Mouse (Mus musculus) MEL (cell line): Measurements from ENCODE around the gene Gmfg. TPM values are rescaled to one million over a fixed set of nuclear protein-coding genes. Genes with fewer than 3 reads are reported as not detected.

Experiments
- DNase-seq: peaks from one replicate; pipeline ENCODE4 v3.0.0; 2011; ENCODE audit warnings: low read depth, low spot score
- H3K27ac ChIP-seq: 2 replicates; pipeline ENCODE4 v1.5.1; 2012; ENCODE audit warnings: low read depth, mild to moderate bottlenecking, control low read depth, low read length, moderate library complexity; ENCODE audit not compliant: control insufficient read depth
- H3K27me3 ChIP-seq, 2 experiments: fragments of 150-350 bp in 1 of 2; sonication (generic) in 1 of 2; 2 replicates each; pipeline ENCODE4 v1.6.1; 2012; ENCODE audit warnings: low read length in 2 of 2, mild to moderate bottlenecking in 2 of 2, improper control_type of control experiment in 1 of 2, moderate library complexity in 1 of 2; ENCODE audit not compliant: insufficient read depth in 2 of 2, control insufficient read depth in 1 of 2
- H3K36me3 ChIP-seq, 2 experiments: 2 replicates each; pipeline ENCODE4 v1.6.1; 2012 to 2014; ENCODE audit warnings: low read length in 2 of 2, improper control_type of control experiment in 1 of 2, inconsistent platforms in 1 of 2, mild to moderate bottlenecking in 1 of 2; ENCODE audit not compliant: insufficient read depth in 2 of 2, control insufficient read depth in 1 of 2
- H3K4me1 ChIP-seq, 2 experiments: fragments of 150-350 bp in 1 of 2; sonication (generic) in 1 of 2; 2 replicates each; pipeline ENCODE4 v1.6.1; 2012; ENCODE audit warnings: low read length in 2 of 2, improper control_type of control experiment in 1 of 2, mild to moderate bottlenecking in 1 of 2; ENCODE audit not compliant: insufficient read depth in 2 of 2, control insufficient read depth in 1 of 2
- H3K4me3 ChIP-seq, 2 experiments: fragments of 150-350 bp in 1 of 2; sonication (generic) in 1 of 2; 2 replicates each; pipeline ENCODE4 v1.5.1; 2012; ENCODE audit warnings: low read depth in 2 of 2, low read length in 2 of 2, mild to moderate bottlenecking in 2 of 2, moderate library complexity in 2 of 2, control low read depth in 1 of 2, improper control_type of control experiment in 1 of 2; ENCODE audit not compliant: control insufficient read depth in 1 of 2, insufficient read depth in 1 of 2
- H3K79me2 ChIP-seq: 2 replicates; pipeline ENCODE4 v1.6.1; 2012; ENCODE audit warnings: mild to moderate bottlenecking, low read length, moderate library complexity; ENCODE audit not compliant: control insufficient read depth, poor library complexity, insufficient read depth
- H3K9ac ChIP-seq: 2 replicates; pipeline ENCODE4 v1.6.1; 2012; ENCODE audit warnings: low read depth, mild to moderate bottlenecking, control low read depth, low read length, moderate library complexity; ENCODE audit not compliant: control insufficient read depth, poor library complexity, severe bottlenecking
- H3K9me3 ChIP-seq: fragments of 150-350 bp; sonication (generic); replicated peaks from 2 replicates; pipeline ENCODE4 v1.6.1; 2012; ENCODE audit warnings: mild to moderate bottlenecking, low read length, improper control_type of control experiment, moderate library complexity; ENCODE audit not compliant: insufficient read depth
- BHLHE40 ChIP-seq: IDR thresholded peaks from 2 replicates; pipeline ENCODE4 v1.6.1; 2012; ENCODE audit warnings: low read depth, mild to moderate bottlenecking, inconsistent platforms, low read length, improper control_type of control experiment, borderline replicate concordance
- CHD2 ChIP-seq: IDR thresholded peaks from 2 replicates; pipeline ENCODE4 v1.6.1; 2011; ENCODE audit warnings: low read length, improper control_type of control experiment
- CTCF ChIP-seq, 3 experiments: IDR thresholded peaks in 2 of 3; conservative IDR thresholded peaks in 1 of 3; 2 replicates each; pipeline ENCODE4 v1.5.1; 2011 to 2012; ENCODE audit warnings: low read length in 3 of 3, low read depth in 2 of 3, mild to moderate bottlenecking in 2 of 3, improper control_type of control experiment in 1 of 3, inconsistent platforms in 1 of 3, mixed read lengths in 1 of 3, moderate library complexity in 1 of 3; ENCODE audit not compliant: control insufficient read depth in 1 of 3, insufficient read depth in 1 of 3, poor library complexity in 1 of 3, severe bottlenecking in 1 of 3
- ELF1 ChIP-seq: IDR thresholded peaks from 2 replicates; pipeline ENCODE4 v1.6.1; 2014; ENCODE audit warnings: low read depth, mild to moderate bottlenecking, inconsistent platforms, low read length, improper control_type of control experiment, moderate library complexity
- GABPA ChIP-seq: IDR thresholded peaks from 2 replicates; pipeline ENCODE4 v1.6.1; 2012; ENCODE audit warnings: low read depth, mild to moderate bottlenecking, inconsistent platforms, low read length, improper control_type of control experiment, moderate library complexity
- JUND ChIP-seq: IDR thresholded peaks from 2 replicates; pipeline ENCODE4 v1.6.1; 2011; ENCODE audit warnings: low read depth, mild to moderate bottlenecking, improper control_type of control experiment, low read length
- KAT2A ChIP-seq: conservative IDR thresholded peaks from 2 replicates; pipeline ENCODE4 v1.6.1; 2012; ENCODE audit warnings: low read depth, low read length, improper control_type of control experiment, inconsistent platforms
- MAX ChIP-seq: IDR thresholded peaks from 2 replicates; pipeline ENCODE4 v1.6.1; 2011; ENCODE audit warnings: low read length, improper control_type of control experiment
- MYB ChIP-seq: IDR thresholded peaks from 2 replicates; pipeline ENCODE4 v1.6.1; 2011; ENCODE audit warnings: mild to moderate bottlenecking, low read depth, low read length, improper control_type of control experiment
- MYC ChIP-seq: IDR thresholded peaks from 2 replicates; pipeline ENCODE4 v1.6.1; 2011; ENCODE audit warnings: low read depth, mild to moderate bottlenecking, low read length, improper control_type of control experiment, moderate library complexity
- NRF1 ChIP-seq: IDR thresholded peaks from 2 replicates; pipeline ENCODE4 v1.6.1; 2014; ENCODE audit warnings: low read depth, mild to moderate bottlenecking, inconsistent platforms, low read length, improper control_type of control experiment, moderate library complexity; ENCODE audit not compliant: poor library complexity, insufficient read depth, severe bottlenecking
- POLR2AphosphoS5 ChIP-seq: IDR thresholded peaks from 2 replicates; pipeline ENCODE4 v1.6.1; 2012; ENCODE audit warnings: low read depth, borderline replicate concordance, mild to moderate bottlenecking, inconsistent platforms, low read length, moderate library complexity, mixed read lengths
- RAD21 ChIP-seq: IDR thresholded peaks from 2 replicates; pipeline ENCODE4 v1.6.1; 2011; ENCODE audit warnings: mild to moderate bottlenecking, low read depth, low read length, improper control_type of control experiment
- RCOR1 ChIP-seq: IDR thresholded peaks from 2 replicates; pipeline ENCODE4 v1.6.1; 2012; ENCODE audit warnings: low read depth, mild to moderate bottlenecking, inconsistent platforms, low read length, improper control_type of control experiment
- SIN3A ChIP-seq: IDR thresholded peaks from 2 replicates; pipeline ENCODE4 v1.6.1; 2012; ENCODE audit warnings: low read length, improper control_type of control experiment, inconsistent platforms
- SMC3 ChIP-seq: IDR thresholded peaks from 2 replicates; pipeline ENCODE4 v1.6.1; 2011; ENCODE audit warnings: low read depth, low read length, improper control_type of control experiment
- UBTF ChIP-seq: IDR thresholded peaks from 2 replicates; pipeline ENCODE4 v1.6.1; 2012; ENCODE audit warnings: low read depth, mild to moderate bottlenecking, inconsistent platforms, low read length, improper control_type of control experiment, moderate library complexity, borderline replicate concordance; ENCODE audit not compliant: insufficient read depth
- USF2 ChIP-seq, 2 experiments: IDR thresholded peaks; 2 replicates each; pipeline ENCODE4 v1.6.1; 2011 to 2012; ENCODE audit warnings: improper control_type of control experiment in 2 of 2, low read length in 2 of 2, borderline replicate concordance in 1 of 2, inconsistent platforms in 1 of 2, low read depth in 1 of 2, mild to moderate bottlenecking in 1 of 2; ENCODE audit not compliant: insufficient read depth in 1 of 2
- ZMIZ1 ChIP-seq: IDR thresholded peaks from 2 replicates; pipeline ENCODE4 v1.6.1; 2012; ENCODE audit warnings: low read depth, mild to moderate bottlenecking, inconsistent platforms, low read length, improper control_type of control experiment, moderate library complexity
- ZNF384 ChIP-seq: IDR thresholded peaks from 2 replicates; pipeline ENCODE4 v1.6.1; 2012; ENCODE audit warnings: low read depth, mild to moderate bottlenecking, inconsistent platforms, low read length, improper control_type of control experiment
- polyA plus RNA-seq, 2 experiments: library from polyadenylated mRNA; stranded (reverse) in 1 of 2; unstranded in 1 of 2; fragments of >175 nt in 1 of 2; fragments of >200 nt in 1 of 2; gene quantifications; 2 replicates each; pipeline versions ENCODE4 v1.2.1 to v1.2.4; 2012; ENCODE audit warnings: low replicate concordance in 2 of 2, low read depth in 1 of 2; ENCODE audit not compliant: insufficient read length in 2 of 2, insufficient read depth in 1 of 2, missing spikeins in 1 of 2
- total RNA-seq: library from RNA; depleted of rRNA; stranded (reverse); fragments of 300-350 nt; gene quantifications from 2 replicates; pipeline ENCODE4 v1.2.3, GENCODE M21; 2012

Gmfg gene
- total and polyA plus RNA-seq, 3 experiments: 25.0 to 31.2 TPM; not detected in 1

GRCm38 (mm10) chr7:28412826-28413225 lies 24.4 kb upstream of the Gmfg start:
- H3K4me1 ChIP-seq: no peaks in the 10 kb centered on the region
- no peaks in the 10 kb centered on the region for H3K27me3 ChIP-seq
- no peaks in the 10 kb centered on the region for H3K79me2 ChIP-seq
- peak; percentile 30; the same call in 1 of the 2 replicates for TF ChIP-seq SMC3
- no peak for TF ChIP-seq NRF1
- TF ChIP-seq CTCF (IDR thresholded peaks at IDR 0.05 in 2 of 3, conservative IDR thresholded peaks at IDR 0.05 in 1 of 3; ENCODE audit: control insufficient read depth in 1 of 3, insufficient read depth in 1 of 3, low read depth in 2 of 3, low read length in 3 of 3, poor library complexity in 1 of 3, severe bottlenecking in 1 of 3): peak in 2 of 3 experiments; percentile 7 to 36; a peak in 3 of 6 replicates
- no peak for TF ChIP-seq RCOR1
- no peak for TF ChIP-seq GABPA
- TF ChIP-seq JUND: no peak
- TF ChIP-seq KAT2A: no peak
- TF ChIP-seq SIN3A: no peak
- TF ChIP-seq, all 39 proteins: peak for 2
- no peak overlapping the region for H3K9ac ChIP-seq
- peaks cover 0 to 19% of the 10 kb centered on the region in 2 experiments; a peak in 2 of 4 replicates for H3K36me3 ChIP-seq
- H3K4me3 ChIP-seq: no peak overlapping the region
- DNase-seq: peak; percentile 34
- H3K9me3 ChIP-seq: no peaks in the 10 kb centered on the region
- H3K27ac ChIP-seq: no peak overlapping the region

DNA sequence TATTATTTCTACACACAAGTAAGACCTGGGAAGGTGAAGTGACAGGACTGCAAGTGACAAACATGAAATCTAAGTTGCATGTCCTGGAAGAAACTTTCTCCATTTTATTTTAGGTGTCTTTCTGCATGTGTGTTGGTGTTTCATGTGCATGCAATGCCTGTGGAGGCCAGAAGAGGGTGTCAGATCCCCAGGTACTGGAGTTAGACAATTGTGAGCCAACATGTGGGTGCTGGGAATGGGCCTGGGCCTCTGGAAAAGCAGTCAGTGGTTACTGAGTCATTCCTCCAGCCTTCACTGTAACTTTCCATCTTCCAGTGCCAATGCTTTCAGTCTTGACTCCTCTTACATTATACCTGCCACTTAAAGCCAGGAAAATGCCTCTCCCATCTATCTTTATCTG lies 19.9 kb upstream of the Gmfg start:
- H3K27ac ChIP-seq: no peak overlapping the region
- DNase-seq: peak; percentile 42

GRCm38 (mm10) chr7:28418096-28418670 lies 19.1 kb upstream of the Gmfg start:
- H3K4me3 ChIP-seq: no peak overlapping the region
- no peaks in the 10 kb centered on the region for H3K79me2 ChIP-seq
- DNase-seq: no peak
- no peak overlapping the region for H3K9ac ChIP-seq
- no peaks in the 10 kb centered on the region for H3K27me3 ChIP-seq
- H3K27ac ChIP-seq: no peak overlapping the region
- TF ChIP-seq ELF1 (no peak), BHLHE40 (no peak), MAX (no peak), USF2 (IDR thresholded peaks at IDR 0.05; ENCODE audit: borderline replicate concordance in 1 of 2, insufficient read depth in 1 of 2, low read depth in 1 of 2, low read length in 2 of 2) (no peak), POLR2AphosphoS5 (no peak), UBTF (no peak), MYB (no peak), MYC (no peak), CHD2 (no peak), ZMIZ1 (no peak)
- peaks cover 0 to 29% of the 10 kb centered on the region in 2 experiments; a peak in 2 of 4 replicates for H3K36me3 ChIP-seq
- H3K4me1 ChIP-seq: no peaks in the 10 kb centered on the region
- no peaks in the 10 kb centered on the region for H3K9me3 ChIP-seq

More for the DNA sequence above, 19.9 kb upstream of the Gmfg start:
- no peaks in the 10 kb centered on the region for H3K9me3 ChIP-seq
- no peak overlapping the region for H3K9ac ChIP-seq
- TF ChIP-seq RAD21 (peak; percentile 31), CTCF (IDR thresholded peaks at IDR 0.05 in 2 of 3, conservative IDR thresholded peaks at IDR 0.05 in 1 of 3; ENCODE audit: control insufficient read depth in 1 of 3, insufficient read depth in 1 of 3, low read depth in 2 of 3, low read length in 3 of 3, poor library complexity in 1 of 3, severe bottlenecking in 1 of 3) (peak; percentile 43 to 59 (median 50)), SMC3 (peak; percentile 38), ZNF384 (no peak), BHLHE40 (no peak)
- peaks cover 0 to 27% of the 10 kb centered on the region in 2 experiments; a peak in 2 of 4 replicates for H3K36me3 ChIP-seq
- H3K79me2 ChIP-seq: no peaks in the 10 kb centered on the region
- no peaks in the 10 kb centered on the region for H3K4me1 ChIP-seq
- no peaks in the 10 kb centered on the region for H3K27me3 ChIP-seq
- H3K4me3 ChIP-seq: no peak overlapping the region
